Mouse (Mus musculus) embryonic facial prominence, embryonic 12.5 days (tissue): ENCODE measurements around the gene Nphs2. TPM values are rescaled to one million over a fixed set of nuclear protein-coding genes. Genes with fewer than 3 reads are reported as not detected.
"Not testable (repeated sequence)": the region's sequence is repeated elsewhere in the genome, so short reads cannot be mapped to it uniquely, and the experiment has no call there.

Source experiments
- ATAC-seq: fragments of 200-750 bp; cut with Nextera tagmentation; 2 replicates; pipeline ENCODE4 v1.8.0; 2017; ENCODE audit not compliant: insufficient number of reproducible peaks, insufficient read depth, low FRiP score, low TSS enrichment
- H3K27ac ChIP-seq: fragments of 300-500 bp; sonication (generic); 2 replicates; pipeline ENCODE4 v1.5.1; 2016; ENCODE audit warnings: mild to moderate bottlenecking
- H3K27me3 ChIP-seq: fragments of 300-500 bp; sonication (generic); 2 replicates; pipeline ENCODE4 v1.6.1; 2016; ENCODE audit warnings: mild to moderate bottlenecking, moderate library complexity
- H3K36me3 ChIP-seq: fragments of 300-500 bp; sonication (generic); 2 replicates; pipeline ENCODE4 v1.6.1; 2016; ENCODE audit warnings: mild to moderate bottlenecking
- H3K4me1 ChIP-seq: fragments of 300-500 bp; sonication (generic); 2 replicates; pipeline ENCODE4 v1.6.1; 2016
- H3K4me2 ChIP-seq: fragments of 300-500 bp; sonication (generic); replicated peaks from 2 replicates; pipeline ENCODE4 v1.6.1; 2016; ENCODE audit warnings: mild to moderate bottlenecking, moderate library complexity
- H3K4me3 ChIP-seq: fragments of 300-500 bp; sonication (generic); 2 replicates; pipeline ENCODE4 v1.5.1; 2016; ENCODE audit warnings: mild to moderate bottlenecking
- H3K9ac ChIP-seq: fragments of 300-500 bp; sonication (generic); 2 replicates; pipeline ENCODE4 v1.6.1; 2016; ENCODE audit warnings: mild to moderate bottlenecking, moderate library complexity
- H3K9me3 ChIP-seq: fragments of 300-500 bp; sonication (generic); 2 replicates; pipeline ENCODE4 v1.6.1; 2016; ENCODE audit warnings: mild to moderate bottlenecking, moderate library complexity
- WGBS: fragments of 180-500 bp; shearing (Covaris S2); methylation state at CpG from one replicate; pipeline ENCODE4 v1.1.7; 2016; 5-methylcytosine and 5-hydroxymethylcytosine counted together
- polyA plus RNA-seq: library from polyadenylated mRNA; unstranded; fragments of >200 nt; fragmentation: Nextera tagmentation; extraction: Ambion mirVana; gene quantifications from 2 replicates; pipeline ENCODE4 v1.2.1, GENCODE M21; 2016

Nphs2 gene
- polyA plus RNA-seq, 1 experiment from 2014 or later = not detected

- H3K9me3 ChIP-seq, ATAC-seq, H3K4me2 ChIP-seq, H3K36me3 ChIP-seq, H3K9ac ChIP-seq, H3K27me3 ChIP-seq, H3K4me3 ChIP-seq, H3K4me1 ChIP-seq, H3K27ac ChIP-seq: not testable (repeated sequence)
- 79% methylated on average over 10 of the region's 10 CpGs for WGBS
These were observed 21.3 kb upstream of the Nphs2 start for GRCm38 (mm10) chr1:156289222-156289587.

- H3K36me3 ChIP-seq = no peaks in the 10 kb centered on the region
- no peak overlapping the region for H3K4me2 ChIP-seq
- no peak for ATAC-seq
- H3K4me1 ChIP-seq = no peaks in the 10 kb centered on the region
- H3K9ac ChIP-seq = no peak overlapping the region
- no peaks in the 10 kb centered on the region for H3K9me3 ChIP-seq
- H3K27me3 ChIP-seq = no peaks in the 10 kb centered on the region
- 92% methylated on average over 6 of the region's 6 CpGs for WGBS
- H3K4me3 ChIP-seq = no peak overlapping the region
- no peak overlapping the region for H3K27ac ChIP-seq
These were observed 20.5 kb upstream of the Nphs2 start for GRCm38 (mm10) chr1:156290016-156290415.

DNA sequence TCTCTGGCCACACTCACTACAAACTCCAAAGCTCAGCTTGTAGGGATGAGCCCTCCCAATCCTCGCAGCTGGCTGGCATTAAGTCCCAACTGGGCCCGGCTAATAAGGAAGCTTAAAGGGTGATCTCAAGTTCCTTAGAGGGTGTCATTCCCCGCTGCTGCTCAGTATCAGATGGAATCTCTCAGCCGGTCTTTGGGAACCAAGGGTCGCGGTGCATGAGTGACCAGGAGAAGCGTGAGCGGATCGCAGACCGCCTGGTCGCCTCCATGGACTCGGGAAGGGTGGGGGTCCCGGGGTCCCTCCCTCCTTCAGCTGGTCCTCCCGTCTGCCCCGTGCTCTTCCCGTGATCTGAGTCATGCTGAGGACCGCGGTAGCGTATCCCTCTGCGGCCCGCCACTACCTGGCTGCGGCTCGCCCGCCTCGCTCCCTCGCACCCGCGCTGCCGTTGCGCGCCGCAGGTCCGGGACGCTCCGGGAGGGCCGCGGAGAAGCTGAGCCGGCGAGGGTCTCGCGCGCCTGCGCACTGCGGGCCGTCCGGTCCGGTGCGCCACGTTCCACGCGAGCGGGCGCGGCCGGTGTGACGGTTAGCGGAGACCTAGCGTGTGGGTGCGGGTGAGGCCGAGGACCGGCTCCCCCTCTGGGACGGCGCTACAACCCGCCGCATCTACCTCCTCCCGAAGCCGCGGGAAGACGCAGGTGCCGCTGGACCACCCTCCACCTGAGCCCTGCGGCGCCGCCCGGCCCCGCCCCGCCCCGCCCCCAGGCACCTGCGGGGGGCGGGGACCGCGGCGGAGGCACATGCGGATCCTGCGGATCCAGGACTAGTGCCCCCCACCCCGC, 7.4 kb upstream of the Nphs2 start, which contains the start of gene Tdrd5:
TSS of gene Tdrd5 (minus strand) at position 754 of the 839 bp plus-strand sequence.
- Histone ChIP-seq H3K4me1 (no peaks in the 10 kb centered on the region), H3K4me2 (peak within 1 kb of the TSS; percentile 97), H3K9me3 (0 out of 2 replicates have a peak, but pooled peaks cover 3% of the 10 kb centered on the region), H3K9ac (peak within 1 kb of the TSS; percentile 47), H3K27ac (no peak within 1 kb of the TSS), H3K4me3 (peak within 1 kb of the TSS; percentile 67), H3K27me3 (peaks cover 52% of the 10 kb centered on the region), H3K36me3 (no peaks in the 10 kb centered on the region)
- under 1% methylated on average over 85 of the region's 85 CpGs for WGBS
- ATAC-seq = peak; percentile 60; the same call in 1 of the 2 replicates

DNA sequence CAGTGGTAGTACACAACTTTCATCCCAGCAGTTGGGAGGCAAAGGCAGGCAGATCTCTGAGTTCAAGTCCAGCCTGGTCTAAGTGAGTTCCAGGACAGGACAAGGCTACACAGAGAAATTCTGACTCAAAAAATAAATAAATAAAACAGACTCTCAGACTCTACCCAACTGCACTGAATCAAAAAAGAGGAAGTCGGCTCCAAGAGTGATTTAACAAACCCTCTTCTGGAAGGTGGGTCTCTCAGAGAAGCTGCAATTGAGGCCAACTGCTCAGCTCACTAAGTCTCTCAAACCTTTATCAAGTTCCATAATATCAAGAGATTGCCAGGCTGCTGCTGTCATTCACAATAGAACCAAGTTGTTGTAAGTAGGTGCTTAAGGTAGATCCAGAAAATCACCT, 1.9 kb upstream of the Nphs2 start:
- no peak overlapping the region for H3K9ac ChIP-seq
- 65% methylated on average over 1 of the region's 1 CpGs for WGBS
- H3K27ac ChIP-seq = no peak overlapping the region
- no peaks in the 10 kb centered on the region for H3K36me3 ChIP-seq
- ATAC-seq = no peak
- peaks cover 64% of the 10 kb centered on the region for H3K27me3 ChIP-seq
- H3K4me1 ChIP-seq = peaks cover 6% of the 10 kb centered on the region; the same call in 1 of the 2 replicates
- no peak overlapping the region for H3K4me3 ChIP-seq
- no peaks in the 10 kb centered on the region for H3K9me3 ChIP-seq
- no peak overlapping the region for H3K4me2 ChIP-seq

- no peaks in the 10 kb centered on the region for H3K36me3 ChIP-seq
- no peak overlapping the region for H3K4me3 ChIP-seq
- no peak overlapping the region for H3K4me2 ChIP-seq
- ATAC-seq = no peak
- no peak overlapping the region for H3K9ac ChIP-seq
- no peak overlapping the region for H3K27ac ChIP-seq
- no peaks in the 10 kb centered on the region for H3K9me3 ChIP-seq
- H3K27me3 ChIP-seq = no peaks in the 10 kb centered on the region
- WGBS = 86% methylated on average over 9 of the region's 9 CpGs
- H3K4me1 ChIP-seq = no peaks in the 10 kb centered on the region
These were observed 12.6 kb downstream of the Nphs2 start for GRCm38 (mm10) chr1:156323126-156323525.

DNA sequence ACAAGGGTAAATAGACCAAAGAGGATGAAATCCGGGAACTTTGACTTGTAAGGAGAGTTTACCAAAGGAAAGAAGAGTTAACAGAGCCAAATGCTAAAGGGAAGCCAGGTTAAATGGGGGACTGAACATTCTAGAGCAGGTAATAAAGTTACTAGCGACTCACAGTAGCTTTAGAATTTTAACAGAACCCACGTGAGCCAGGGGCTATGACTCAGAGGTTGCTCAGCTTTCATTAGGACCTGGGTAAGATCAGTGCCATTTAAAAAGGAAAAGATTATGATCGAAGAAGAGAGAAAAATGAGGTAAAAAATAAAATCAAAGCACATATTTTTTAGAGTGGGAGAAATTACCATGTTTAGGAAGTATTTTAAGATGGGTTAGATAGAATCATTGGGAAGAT, 30.3 kb downstream of the Nphs2 start:
- no peak overlapping the region for H3K4me3 ChIP-seq

DNA sequence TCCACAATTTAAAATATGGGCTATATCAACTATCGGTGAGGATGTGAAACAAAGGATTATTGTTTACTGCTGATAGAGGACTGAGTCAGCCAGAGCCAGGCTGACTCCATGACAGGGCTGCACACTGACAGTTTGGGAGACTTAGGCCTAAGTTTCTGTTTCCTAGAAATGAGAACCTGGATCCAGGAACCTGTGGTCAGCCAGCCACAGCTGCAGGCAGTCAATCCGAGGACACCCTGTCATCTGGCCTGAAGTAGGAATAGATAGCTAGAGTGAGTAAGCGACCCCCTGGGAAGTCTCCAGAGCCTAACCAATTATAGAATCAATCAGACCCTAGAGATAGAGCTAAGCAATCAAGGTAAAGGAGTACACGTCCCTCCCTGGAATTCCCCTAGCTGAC, 33.9 kb downstream of the Nphs2 start:
- WGBS = 60% methylated on average over 4 of the region's 4 CpGs

More for the DNA sequence above, 30.3 kb downstream of the Nphs2 start:
- Histone ChIP-seq H3K4me1 (no peaks in the 10 kb centered on the region), H3K9ac (no peak overlapping the region), H3K36me3 (no peaks in the 10 kb centered on the region), H3K27me3 (no peaks in the 10 kb centered on the region), H3K9me3 (no peaks in the 10 kb centered on the region), H3K27ac (no peak overlapping the region), H3K4me2 (no peak overlapping the region)
- ATAC-seq = no peak
- 66% methylated on average over 4 of the region's 4 CpGs for WGBS

GRCm38 (mm10) chr1:156345633-156346032, 35.1 kb downstream of the Nphs2 start:
- whole genome bisulfite sequencing = 89% methylated on average over 4 of the region's 4 CpGs
- no peak for ATAC-seq
- H3K36me3 ChIP-seq = no peaks in the 10 kb centered on the region

More for the DNA sequence above, 33.9 kb downstream of the Nphs2 start:
- no peaks in the 10 kb centered on the region for H3K4me1 ChIP-seq
- no peaks in the 10 kb centered on the region for H3K9me3 ChIP-seq
- H3K4me2 ChIP-seq = no peak overlapping the region
- no peak overlapping the region for H3K27ac ChIP-seq
- no peaks in the 10 kb centered on the region for H3K27me3 ChIP-seq
- no peaks in the 10 kb centered on the region for H3K36me3 ChIP-seq
- no peak overlapping the region for H3K9ac ChIP-seq
- H3K4me3 ChIP-seq = no peak overlapping the region
- no peak for ATAC-seq

DNA sequence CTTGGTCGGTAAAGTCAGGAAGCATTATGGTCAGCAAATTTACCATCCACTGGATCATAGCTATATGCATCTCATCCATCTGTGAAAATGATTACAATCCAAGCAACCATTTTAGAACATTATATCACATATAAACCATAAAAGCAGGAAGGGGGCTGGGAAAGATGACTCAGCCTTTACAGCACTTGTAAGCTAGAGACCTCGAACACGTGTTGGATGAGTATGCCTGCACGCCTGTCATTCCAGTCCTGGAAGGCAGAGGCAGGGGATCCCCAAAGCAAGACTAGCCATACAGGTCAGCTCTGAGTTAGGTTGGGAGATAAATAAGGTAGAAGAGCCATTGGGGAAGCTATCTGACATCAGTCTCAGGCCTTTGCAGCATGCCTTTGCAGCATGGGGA, 38.5 kb downstream of the Nphs2 start:
- 82% methylated on average over 4 of the region's 4 CpGs for WGBS

More at GRCm38 (mm10) chr1:156345633-156346032, 35.1 kb downstream of the Nphs2 start:
- Histone ChIP-seq H3K27me3 (no peaks in the 10 kb centered on the region), H3K27ac (no peak overlapping the region), H3K9me3 (no peaks in the 10 kb centered on the region), H3K4me1 (no peaks in the 10 kb centered on the region), H3K9ac (no peak overlapping the region), H3K4me2 (no peak overlapping the region), H3K4me3 (no peak overlapping the region)

GRCm38 (mm10) chr1:156350441-156350840, 39.9 kb downstream of the Nphs2 start:
- Histone ChIP-seq H3K9ac (no peak overlapping the region), H3K4me1 (no peaks in the 10 kb centered on the region), H3K27me3 (no peaks in the 10 kb centered on the region), H3K4me3 (no peak overlapping the region), H3K4me2 (no peak overlapping the region), H3K27ac (no peak overlapping the region), H3K36me3 (no peaks in the 10 kb centered on the region), H3K9me3 (no peaks in the 10 kb centered on the region)
- 83% methylated on average over 4 of the region's 4 CpGs for WGBS
- no peak for ATAC-seq

More for the DNA sequence above, 38.5 kb downstream of the Nphs2 start:
- Histone ChIP-seq H3K9ac (no peak overlapping the region), H3K4me3 (no peak overlapping the region), H3K4me1 (no peaks in the 10 kb centered on the region), H3K36me3 (no peaks in the 10 kb centered on the region), H3K4me2 (no peak overlapping the region), H3K27ac (no peak overlapping the region), H3K9me3 (no peaks in the 10 kb centered on the region), H3K27me3 (no peaks in the 10 kb centered on the region)
- no peak for ATAC-seq

DNA sequence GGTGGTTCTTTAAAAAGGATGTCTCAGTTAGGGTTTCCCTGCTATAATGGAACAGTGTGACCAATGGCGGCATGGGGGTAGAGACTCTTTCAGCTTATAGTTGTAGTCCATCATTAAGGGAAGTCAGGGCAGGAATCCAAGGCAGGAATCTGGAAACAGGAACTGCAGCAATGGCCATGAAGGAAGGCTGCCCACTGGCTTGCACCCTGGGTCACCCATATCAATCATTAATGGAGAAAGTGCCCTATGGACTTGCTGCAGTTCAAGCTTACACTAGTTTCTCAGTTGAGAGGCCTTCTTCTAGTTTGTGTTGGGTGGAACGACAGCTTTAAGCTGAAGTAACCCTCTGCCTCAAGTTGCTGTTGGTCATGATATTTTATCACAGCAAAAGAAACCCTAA, 41.9 kb downstream of the Nphs2 start:
- H3K27me3 ChIP-seq = no peaks in the 10 kb centered on the region
- no peaks in the 10 kb centered on the region for H3K36me3 ChIP-seq
- no peak overlapping the region for H3K9ac ChIP-seq
- no peaks in the 10 kb centered on the region for H3K9me3 ChIP-seq
- H3K27ac ChIP-seq = no peak overlapping the region
- H3K4me2 ChIP-seq = no peak overlapping the region
- H3K4me1 ChIP-seq = no peaks in the 10 kb centered on the region
- ATAC-seq = no peak
- no peak overlapping the region for H3K4me3 ChIP-seq
- WGBS = 89% methylated on average over 2 of the region's 2 CpGs

DNA sequence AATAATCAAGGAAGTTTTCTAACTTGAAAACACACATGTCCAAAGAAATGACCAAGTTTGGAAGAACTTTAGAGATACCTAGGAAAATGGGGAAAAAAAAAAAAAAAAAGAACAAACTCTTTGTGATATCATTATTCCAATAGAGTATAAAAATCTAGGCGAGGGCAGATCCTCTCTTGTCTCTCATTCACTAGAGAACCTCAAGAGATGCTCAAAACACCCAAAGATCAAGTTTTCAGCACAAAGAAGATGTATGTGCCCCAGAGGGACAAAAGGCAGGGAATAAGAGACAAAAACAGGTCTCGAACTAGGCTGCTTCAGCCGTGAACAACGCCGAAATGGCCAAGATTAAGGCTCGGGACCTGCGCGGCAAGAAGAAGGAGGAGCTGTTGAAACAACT, 55.2 kb downstream of the Nphs2 start, which contains the start of gene Gm2000:
TSS of gene Gm2000 (plus strand) at position 301 of the 400 bp plus-strand sequence.
- H3K9me3 ChIP-seq = no peaks in the 10 kb centered on the region
- no peaks in the 10 kb centered on the region for H3K4me1 ChIP-seq
- no peak within 1 kb of the TSS for H3K4me3 ChIP-seq
- ATAC-seq = no peak
- no peak within 1 kb of the TSS for H3K4me2 ChIP-seq
- H3K9ac ChIP-seq = no peak within 1 kb of the TSS
- H3K27me3 ChIP-seq = no peaks in the 10 kb centered on the region
- H3K36me3 ChIP-seq = no peaks in the 10 kb centered on the region
- H3K27ac ChIP-seq = no peak within 1 kb of the TSS
- WGBS = 85% methylated on average over 8 of the region's 8 CpGs
